Mouse (Mus musculus) liver, adult 2 months (tissue): ENCODE measurements around the gene Olfr132.
"Not testable (repeated sequence)": the region's sequence is repeated elsewhere in the genome, so short reads cannot be mapped to it uniquely, and the experiment has no call there.

Source experiments
- CTCF ChIP-seq: fragments of 200-500 bp; IDR thresholded peaks from 2 replicates; pipeline ENCODE4 v1.5.1; 2011; ENCODE audit warnings: low read depth, low read length, control low read depth
- POLR2A ChIP-seq: fragments of 200-500 bp; IDR thresholded peaks from 2 replicates; pipeline ENCODE4 v1.6.1; 2011; ENCODE audit warnings: low read length, control low read depth; ENCODE audit not compliant: insufficient read depth; ENCODE audit errors: extremely low read depth

DNA sequence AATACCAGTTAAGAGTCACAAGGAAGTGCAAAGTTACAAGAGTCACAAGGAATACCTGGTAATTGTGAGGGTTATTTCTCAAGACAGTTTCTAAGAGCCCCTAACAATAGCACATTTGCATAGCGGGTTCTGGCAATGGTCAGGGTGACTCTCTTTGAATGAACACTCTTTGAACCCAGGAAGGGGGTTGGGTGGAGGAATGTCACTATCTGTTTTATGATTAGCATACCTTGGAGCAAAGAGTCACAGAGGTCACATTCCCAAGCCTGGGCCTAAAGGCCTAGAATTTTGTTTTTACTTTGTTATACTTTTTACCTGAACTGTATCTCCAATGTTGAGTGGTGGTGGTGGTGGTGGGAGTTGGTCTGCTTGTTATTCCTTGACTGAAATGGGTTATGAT, 10.1 kb downstream of the Olfr132 start:
- TF ChIP-seq CTCF, POLR2A: not testable (repeated sequence)
